Mouse (Mus musculus): ENCODE results near the gene Noxo1.
"Not testable (repeated sequence)": the region's sequence is repeated elsewhere in the genome, so short reads cannot be mapped to it uniquely, and the experiment has no call there.

Noxo1 gene

DNA sequence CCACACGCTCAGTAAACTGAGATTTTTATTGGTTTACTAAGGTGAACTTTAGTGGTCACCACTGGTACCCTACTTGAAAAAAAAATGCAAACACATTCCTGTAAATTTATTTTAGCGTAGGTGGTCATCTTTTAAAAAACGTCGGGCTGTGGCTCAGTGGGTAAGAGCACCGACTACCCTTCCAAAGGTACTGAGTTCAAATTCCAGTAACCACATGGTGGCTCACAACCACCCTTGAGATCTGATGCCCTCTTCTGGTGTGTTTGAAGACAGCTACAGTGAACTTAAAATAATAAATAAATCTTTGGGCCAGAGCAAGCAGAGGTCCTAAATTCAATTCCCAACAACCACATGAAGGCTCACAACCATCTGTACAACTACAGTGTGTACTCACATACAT lies 22.9 kb downstream of the Noxo1 start:
- ATAC-seq (ENCODE audit: insufficient number of reproducible peaks, low FRiP score, low TSS enrichment): not testable (repeated sequence)

DNA sequence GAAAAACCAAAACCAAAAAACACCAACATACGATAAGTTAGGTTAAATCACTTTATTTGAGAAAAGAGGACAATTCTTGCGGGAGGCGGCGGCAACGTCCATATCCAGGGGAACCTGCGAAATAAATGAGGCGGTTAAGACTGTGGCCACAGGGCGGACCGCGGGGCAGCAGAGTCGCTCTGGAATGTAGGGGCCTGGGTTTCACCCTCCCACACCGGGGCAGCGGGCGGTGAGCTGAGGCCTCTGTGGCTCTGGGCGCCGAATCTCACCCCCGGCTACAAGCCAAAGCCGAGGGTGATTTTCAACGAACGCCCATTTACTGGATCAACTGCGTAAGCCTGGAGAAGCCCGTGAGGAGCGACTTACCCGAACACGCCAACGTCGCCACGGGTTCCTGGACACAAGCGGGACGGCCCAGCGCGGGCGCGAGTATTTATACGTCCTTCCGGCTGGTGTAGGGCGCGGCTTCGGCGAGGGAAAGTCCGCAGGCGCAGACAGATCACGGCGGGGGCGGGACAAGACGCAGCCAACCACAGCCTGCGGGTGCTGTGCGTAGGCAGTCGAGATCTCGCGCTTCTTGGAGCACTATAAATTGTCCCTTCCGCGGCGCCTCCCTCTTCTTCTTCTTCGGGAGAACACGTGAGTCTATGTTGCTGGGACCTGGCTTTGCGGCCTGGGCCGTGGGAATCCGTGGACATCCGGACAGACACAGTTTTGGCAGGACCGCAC lies 23.6 kb downstream of the Noxo1 start:
- ATAC-seq (ENCODE audit: insufficient number of reproducible peaks, low FRiP score, low TSS enrichment): peak; percentile 91

GRCm38 (mm10) chr17:24720616-24721015 lies 24.6 kb downstream of the Noxo1 start:
- ATAC-seq (ENCODE audit: insufficient number of reproducible peaks, low FRiP score, low TSS enrichment): not testable (repeated sequence)

- not testable (repeated sequence) for ATAC-seq (ENCODE audit: insufficient number of reproducible peaks, low FRiP score, low TSS enrichment)
Observed at GRCm38 (mm10) chr17:24721383-24721955, 25.4 kb downstream of the Noxo1 start.

GRCm38 (mm10) chr17:24722220-24722924 lies 26.3 kb downstream of the Noxo1 start:
- ATAC-seq (ENCODE audit: insufficient number of reproducible peaks, low FRiP score, low TSS enrichment): no peak

DNA sequence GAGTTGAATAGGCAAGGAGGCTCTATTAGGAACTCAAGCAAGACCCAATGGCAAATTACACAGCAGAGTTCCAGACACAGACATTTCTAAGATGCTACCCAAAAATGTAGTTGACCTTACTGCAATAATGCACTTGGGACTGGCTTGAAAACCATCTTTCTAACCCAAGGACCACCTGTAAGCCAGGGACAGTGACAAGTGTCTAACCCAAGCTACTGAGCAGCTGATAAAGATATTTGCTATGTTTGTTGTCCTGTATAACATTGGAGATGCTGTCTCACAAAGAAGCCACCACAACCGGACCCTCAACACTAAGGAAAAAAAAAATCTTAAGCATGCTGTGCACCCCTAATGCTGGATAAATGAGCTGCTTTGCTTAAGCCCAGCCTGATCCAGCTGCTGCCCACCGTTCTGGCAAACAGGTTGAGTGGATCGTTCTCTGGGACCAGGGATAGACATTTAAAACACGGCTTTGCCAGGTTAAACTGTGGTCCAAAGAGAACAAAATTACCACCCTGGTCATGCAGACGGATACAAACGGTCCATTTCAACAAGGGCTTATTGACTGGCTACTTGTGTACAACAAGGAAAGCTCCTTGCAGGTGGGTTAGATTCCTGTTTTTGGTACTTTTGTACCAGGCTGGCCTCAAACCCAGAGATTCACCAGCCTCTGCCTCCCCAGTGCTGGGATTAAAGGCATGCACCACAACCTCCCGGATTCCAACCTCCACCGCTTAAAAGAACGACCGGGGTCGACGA lies 27.3 kb downstream of the Noxo1 start:
- ATAC-seq (ENCODE audit: insufficient number of reproducible peaks, low FRiP score, low TSS enrichment): no peak

DNA sequence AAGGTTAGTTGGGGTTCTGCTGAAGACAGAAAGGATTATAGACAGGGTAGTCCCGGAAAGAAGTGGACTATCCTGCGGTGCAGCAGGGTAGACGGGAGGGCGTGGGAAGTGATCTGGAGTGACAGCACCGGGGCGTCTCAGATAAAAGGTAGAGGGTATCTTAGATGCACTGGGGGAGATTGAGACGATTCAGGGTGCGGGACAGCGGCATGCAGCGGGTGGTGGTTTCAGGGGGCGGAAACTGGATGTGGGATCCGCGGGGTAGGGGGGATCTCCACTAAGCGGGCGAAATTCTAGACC lies 27.8 kb downstream of the Noxo1 start:
- ATAC-seq (ENCODE audit: insufficient number of reproducible peaks, low FRiP score, low TSS enrichment): no peak; the same call in 1 of the 2 replicates

DNA sequence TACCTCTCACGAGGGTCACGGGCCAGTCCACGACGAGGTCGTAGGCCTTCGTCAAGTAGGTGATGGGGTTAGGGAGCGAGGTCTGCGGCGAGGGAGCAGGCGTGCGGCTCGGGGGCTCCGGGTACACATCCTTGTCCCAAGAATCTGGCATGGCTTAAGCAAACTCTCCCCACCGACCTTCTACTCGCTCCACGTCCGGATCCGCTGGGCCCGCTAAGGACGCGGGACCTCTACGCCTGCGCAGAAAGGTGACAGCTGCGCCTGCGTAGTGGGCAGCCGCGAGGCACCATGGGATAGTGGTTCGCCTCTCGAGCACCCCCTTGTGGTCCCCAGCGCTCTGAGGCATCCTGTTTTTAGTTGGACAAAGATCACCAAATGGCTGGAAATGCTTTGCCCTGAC lies 28.1 kb downstream of the Noxo1 start, which contains the start of gene Ndufb10:
Gene Ndufb10, minus strand, starts transcription at position 295 of the 400 bp plus-strand sequence.
- ATAC-seq (ENCODE audit: insufficient number of reproducible peaks, low FRiP score, low TSS enrichment): peak; percentile 79

DNA sequence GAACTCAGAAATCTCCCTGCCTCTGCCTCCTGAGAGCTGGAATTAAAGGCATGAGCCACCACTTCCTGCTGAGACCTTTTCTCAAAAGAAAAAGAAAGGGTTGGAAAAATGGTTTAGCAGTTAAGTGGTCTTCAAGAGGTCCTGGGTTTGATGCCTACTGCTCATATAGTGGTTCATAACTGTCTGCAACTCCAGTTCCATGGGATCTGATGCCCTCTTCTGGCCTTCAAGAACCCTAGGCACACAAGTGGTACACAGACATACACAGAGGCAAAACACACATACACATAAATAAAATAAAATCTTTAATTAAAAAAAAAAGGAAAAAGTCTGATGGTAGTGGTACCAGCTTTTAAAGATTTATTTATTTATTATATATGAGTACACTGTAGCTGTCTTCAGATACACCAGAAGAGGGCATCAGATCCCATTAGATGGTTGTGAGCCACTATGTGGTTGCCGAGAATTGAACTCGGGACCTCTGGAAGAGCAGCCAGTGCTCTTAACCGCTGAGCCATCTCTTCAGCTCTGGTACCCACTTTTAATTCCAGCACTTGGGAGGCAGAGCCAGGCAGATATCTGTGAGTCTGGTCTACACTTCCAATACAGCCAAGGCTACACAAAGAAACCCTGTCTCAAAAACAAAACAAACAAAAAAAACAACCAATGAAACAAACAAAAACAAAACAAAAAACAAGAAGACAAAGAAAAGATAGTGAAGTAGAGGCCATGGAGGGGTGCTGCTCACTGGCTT lies 29.8 kb downstream of the Noxo1 start:
- ATAC-seq (ENCODE audit: insufficient number of reproducible peaks, low FRiP score, low TSS enrichment): no peak

- no peak for ATAC-seq (ENCODE audit: insufficient number of reproducible peaks, low FRiP score, low TSS enrichment)
Observed at GRCm38 (mm10) chr17:24727618-24728017, 31.6 kb downstream of the Noxo1 start, which contains the start of gene Rpl3l. Gene Rpl3l, plus strand, starts transcription at chr17:24727820.

- ATAC-seq (ENCODE audit: insufficient number of reproducible peaks, low FRiP score, low TSS enrichment): no peak
Observed at GRCm38 (mm10) chr17:24728184-24728583, 32.1 kb downstream of the Noxo1 start.

DNA sequence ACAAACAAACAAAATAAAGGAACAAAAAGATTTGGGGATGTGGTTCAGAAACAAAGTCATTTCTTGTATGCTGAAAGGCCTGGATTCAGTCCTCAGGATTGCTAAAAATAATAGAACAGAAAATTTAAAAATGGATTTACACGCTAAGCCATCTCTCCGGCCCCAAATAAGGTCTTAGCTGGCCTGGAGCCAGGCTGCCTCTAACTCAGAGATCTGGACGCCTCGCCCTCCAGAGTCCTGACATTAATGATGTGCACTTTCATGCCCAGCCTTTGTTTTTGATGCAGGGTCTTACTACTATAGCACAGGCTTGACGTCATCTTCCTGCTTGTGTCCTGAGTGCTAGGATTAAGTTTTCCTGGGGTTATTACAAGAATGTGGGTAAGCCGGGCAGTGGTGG lies 33.0 kb downstream of the Noxo1 start:
- no peak for ATAC-seq (ENCODE audit: insufficient number of reproducible peaks, low FRiP score, low TSS enrichment)

DNA sequence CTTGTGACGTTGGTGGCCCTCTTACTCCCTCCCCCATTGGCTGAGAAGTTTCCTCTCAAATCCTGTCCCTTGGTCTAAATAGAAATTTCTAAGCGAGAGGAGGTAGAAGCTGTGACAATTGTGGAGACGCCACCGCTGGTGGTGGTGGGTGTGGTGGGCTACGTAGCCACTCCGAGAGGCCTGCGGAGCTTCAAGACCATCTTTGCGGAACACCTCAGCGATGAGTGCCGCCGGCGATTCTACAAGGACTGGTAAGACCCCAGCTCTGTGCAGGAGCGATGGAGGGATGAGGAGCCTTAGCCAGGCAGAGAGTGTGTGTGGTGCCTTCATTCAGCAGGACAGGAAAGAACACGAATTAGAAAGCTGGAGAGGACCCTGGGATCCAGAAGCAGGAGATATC lies 34.8 kb downstream of the Noxo1 start:
- ATAC-seq (ENCODE audit: insufficient number of reproducible peaks, low FRiP score, low TSS enrichment): no peak

DNA sequence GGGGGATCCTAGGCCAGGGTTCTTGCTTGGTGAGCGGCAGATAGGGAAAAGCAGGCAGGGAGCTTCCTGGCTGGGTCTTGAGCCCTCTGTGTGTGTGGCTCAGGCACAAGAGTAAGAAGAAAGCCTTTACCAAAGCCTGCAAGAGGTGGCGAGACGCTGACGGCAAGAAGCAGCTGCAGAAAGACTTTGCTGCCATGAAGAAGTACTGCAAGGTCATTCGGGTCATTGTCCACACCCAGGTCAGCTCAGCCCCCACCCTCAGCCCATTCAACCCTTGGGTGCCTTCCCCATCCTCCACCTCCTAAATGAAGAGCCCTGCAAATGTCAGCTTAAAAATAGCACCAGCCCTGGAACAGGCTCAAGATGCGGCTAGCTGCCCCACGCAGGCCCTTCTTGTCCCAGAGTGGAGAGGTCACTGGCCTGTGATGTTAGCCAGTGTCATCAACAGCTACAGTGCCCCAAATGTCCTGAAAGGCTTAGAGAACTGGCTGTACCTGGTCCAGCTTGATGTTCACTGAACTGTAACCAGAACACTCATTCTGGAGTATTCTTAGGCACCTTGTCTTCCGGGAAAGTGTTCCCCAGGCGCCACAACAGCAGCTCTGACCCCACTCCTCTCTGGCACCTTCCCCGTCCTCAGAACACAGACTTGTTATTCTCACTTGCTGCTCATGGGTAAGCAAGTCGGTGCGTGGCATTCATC lies 36.4 kb downstream of the Noxo1 start:
- no peak for ATAC-seq (ENCODE audit: insufficient number of reproducible peaks, low FRiP score, low TSS enrichment)

DNA sequence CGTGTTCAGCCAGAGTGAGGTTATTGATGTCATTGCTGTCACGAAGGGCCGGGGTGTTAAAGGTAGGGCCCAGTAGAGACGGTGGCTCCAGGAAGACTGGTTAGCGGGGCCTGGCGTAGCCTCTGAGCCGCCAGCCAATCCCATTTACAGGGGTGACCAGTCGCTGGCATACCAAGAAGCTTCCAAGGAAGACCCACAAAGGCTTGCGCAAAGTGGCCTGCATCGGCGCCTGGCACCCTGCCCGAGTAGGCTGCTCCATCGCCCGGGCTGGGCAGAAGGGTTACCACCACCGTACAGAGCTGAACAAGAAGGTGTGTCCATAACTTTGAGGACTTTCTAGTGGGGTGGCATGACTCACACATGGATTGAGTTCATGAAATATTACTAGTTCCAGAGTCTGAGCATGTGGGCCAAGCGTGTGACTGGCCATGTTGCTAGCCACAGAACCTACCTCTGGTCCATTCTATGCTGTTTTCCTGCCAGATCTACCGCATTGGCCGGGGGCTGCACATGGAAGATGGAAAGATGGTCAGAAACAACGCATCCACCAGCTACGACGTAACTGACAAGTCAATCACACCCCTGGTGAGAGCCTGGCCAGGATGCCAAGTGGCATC lies 37.5 kb downstream of the Noxo1 start:
- ATAC-seq (ENCODE audit: insufficient number of reproducible peaks, low FRiP score, low TSS enrichment): no peak

- ATAC-seq (ENCODE audit: insufficient number of reproducible peaks, low FRiP score, low TSS enrichment): no peak
Observed at GRCm38 (mm10) chr17:24734513-24734912, 38.5 kb downstream of the Noxo1 start.

- no peak for ATAC-seq (ENCODE audit: insufficient number of reproducible peaks, low FRiP score, low TSS enrichment)
Observed at GRCm38 (mm10) chr17:24735446-24735845, 39.4 kb downstream of the Noxo1 start.

- peak; percentile 84 for ATAC-seq (ENCODE audit: insufficient number of reproducible peaks, low FRiP score, low TSS enrichment)
Observed at GRCm38 (mm10) chr17:24736330-24737051, 40.5 kb downstream of the Noxo1 start, which contains the start of gene Msrb1. Gene Msrb1, plus strand, starts transcription at chr17:24736642.

Measured in cerebellum, adult (tissue).